8 mouse cellular contexts compared by ENCODE assay signal in genomic region chr3:32817357-32818326, GRCm38 (mm10). TPM values are rescaled to one million over a fixed set of nuclear protein-coding genes. Genes with fewer than 3 reads are reported as not detected.
DNase-seq lines count a peak whose midpoint lies in the region; ATAC-seq and TF ChIP-seq lines count a peak whose summit lies in the region.

TSS of gene Usp13 (plus strand) at chr3:32817546.

- under 1% methylated on average over 70 of the region's 84 CpGs for WGBS in hindbrain, embryonic 11.5 days
- 1% methylated on average over 57 of the region's 84 CpGs for WGBS in lung, postnatal 0 days

- no peaks in the 10 kb centered on the region for H3K27me3 ChIP-seq in hindbrain, embryonic 11.5 days (ENCODE audit: control insufficient read depth, insufficient read depth, low read length)
- H3K27me3 ChIP-seq in lung, postnatal 0 days (replicated peaks; ENCODE audit: insufficient read depth, low read length) = no peaks in the 10 kb centered on the region

- no peaks in the 10 kb centered on the region for H3K9me3 ChIP-seq in hindbrain, embryonic 11.5 days (ENCODE audit: control insufficient read depth, low read length)
- H3K9me3 ChIP-seq in lung, postnatal 0 days (ENCODE audit: low read length) = no peaks in the 10 kb centered on the region

- ATAC-seq in hindbrain, embryonic 11.5 days (ENCODE audit: low FRiP score) = peak; percentile 88
- ATAC-seq in lung, postnatal 0 days = peak; percentile 91

- DNase-seq in NIH3T3 (ENCODE audit: low read depth) = peak; percentile 70
- peak; percentile 77 for DNase-seq in cerebellum, adult 9-11 months
- peak; percentile 45 to 65 for DNase-seq in frontal cortex, postnatal 10 days (ENCODE audit: low spot score in 2 of 2)
- peak; percentile 83 for DNase-seq in hindbrain, embryonic 11.5 days (ENCODE audit: low spot score)
- DNase-seq in layer of hippocampus, postnatal 25 days (ENCODE audit: extremely low spot score in 1 of 2, low spot score in 1 of 2) = peak; percentile 45 to 67
- DNase-seq in lung, postnatal 0 days (ENCODE audit: low spot score) = peak; percentile 69
- peak; percentile 45 for DNase-seq in retina, postnatal 7 days (ENCODE audit: low read depth, low spot score)
- DNase-seq in adipocyte (ENCODE audit: low spot score) = no peak

- H3K27ac ChIP-seq in hindbrain, embryonic 11.5 days (ENCODE audit: low read depth, low read length) = peak within 1 kb of the TSS; percentile 69
- peak within 1 kb of the TSS; percentile 65 for H3K27ac ChIP-seq in lung, postnatal 0 days (ENCODE audit: low read length)

- peak; percentile 47 for TF ChIP-seq CTCF in lung, postnatal 0 days (IDR thresholded peaks at IDR 0.05)

- no peaks in the 10 kb centered on the region for H3K36me3 ChIP-seq in hindbrain, embryonic 11.5 days (ENCODE audit: control insufficient read depth, insufficient read depth, low read length)
- no peaks in the 10 kb centered on the region for H3K36me3 ChIP-seq in lung, postnatal 0 days (ENCODE audit: insufficient read depth, low read length)

- H3K4me2 ChIP-seq in hindbrain, embryonic 11.5 days (replicated peaks; ENCODE audit: low read depth, low read length) = peak within 1 kb of the TSS; percentile 75
- peak within 1 kb of the TSS; percentile 90 for H3K4me2 ChIP-seq in lung, postnatal 0 days (replicated peaks; ENCODE audit: low read depth, low read length)

- no peak for TF ChIP-seq EP300 in lung, postnatal 0 days (IDR thresholded peaks at IDR 0.05)

- H3K4me3 ChIP-seq in hindbrain, embryonic 11.5 days (ENCODE audit: low read depth, low read length) = peak within 1 kb of the TSS; percentile 54
- peak within 1 kb of the TSS; percentile 61 for H3K4me3 ChIP-seq in lung, postnatal 0 days (ENCODE audit: low read depth, low read length)

- H3K9ac ChIP-seq in hindbrain, embryonic 11.5 days (ENCODE audit: low read depth, low read length) = peak within 1 kb of the TSS; percentile 91
- H3K9ac ChIP-seq in lung, postnatal 0 days (replicated peaks; ENCODE audit: low read depth) = peak within 1 kb of the TSS; percentile 50

- no peaks in the 10 kb centered on the region for H3K4me1 ChIP-seq in hindbrain, embryonic 11.5 days (replicated peaks; ENCODE audit: control insufficient read depth, insufficient read depth, low read length)
- H3K4me1 ChIP-seq in lung, postnatal 0 days (ENCODE audit: insufficient read depth, low read depth, low read length) = peaks cover 2% of the 10 kb centered on the region; the same call in 1 of the 2 replicates

RNA-seq across cellular contexts. Expression of gene Usp13, which starts in this region (rescaled TPM):
- 5.5 and 6.9 TPM in 2 replicates for polyA plus RNA-seq in hindbrain, embryonic 11.5 days (2014; fragmentation: Nextera tagmentation; extraction: Ambion mirVana)
- total RNA-seq in layer of hippocampus, postnatal 25 days (2021) = 10 to 100 TPM; 18.0 to 21.8 TPM
- polyA plus RNA-seq in lung, postnatal 0 days (2015; fragmentation: Nextera tagmentation; extraction: Ambion mirVana) = 1.9 and 2.0 TPM in 2 replicates
